Mouse (Mus musculus): ENCODE data around the gene Med18. TPM values are rescaled to one million over a fixed set of nuclear protein-coding genes. Genes with fewer than 3 reads are reported as not detected.

Med18 gene
- polyA plus RNA-seq, 1 experiment from 2014 or later, result 15.2 TPM

DNA sequence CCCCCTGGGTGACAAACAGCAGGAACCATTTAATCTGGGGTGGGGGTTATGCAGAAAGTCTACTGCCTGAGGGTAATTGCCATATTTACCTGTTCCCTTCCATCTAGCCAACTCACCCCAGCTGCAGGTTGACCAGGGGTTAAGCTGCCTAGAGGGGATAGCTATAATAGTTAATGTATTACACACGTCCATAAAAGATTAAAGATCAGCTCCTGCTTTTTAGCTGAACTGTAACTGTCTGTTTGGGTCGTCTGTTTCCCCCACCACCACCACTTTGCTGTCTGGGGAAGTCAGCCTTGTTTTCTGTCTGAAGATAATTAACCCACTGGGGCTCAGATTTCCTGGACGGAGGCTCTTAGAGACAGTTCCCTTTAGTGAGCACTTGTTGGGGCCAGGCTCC lies 6.2 kb upstream of the Med18 start:
- Histone ChIP-seq H3K27me3 (replicated peaks; ENCODE audit: control insufficient read depth, insufficient read depth, low read length) (no peaks in the 10 kb centered on the region), H3K36me3 (ENCODE audit: control insufficient read depth, insufficient read depth, low read length) (no peaks in the 10 kb centered on the region), H3K27ac (ENCODE audit: low read depth, low read length) (no peak overlapping the region), H3K4me1 (ENCODE audit: control insufficient read depth, insufficient read depth, low read depth, low read length) (no peaks in the 10 kb centered on the region), H3K4me3 (ENCODE audit: low read length) (no peak overlapping the region), H3K9ac (ENCODE audit: low read depth, low read length) (no peak overlapping the region), H3K9me3 (ENCODE audit: control insufficient read depth, low read length) (no peaks in the 10 kb centered on the region), H3K4me2 (ENCODE audit: low read length) (no peak overlapping the region)
- 33% methylated on average over 3 of the region's 3 CpGs for WGBS
- ATAC-seq, result no peak

GRCm38 (mm10) chr4:132464255-132464613 lies 513 bp upstream of the Med18 start:
- Histone ChIP-seq H3K36me3 (ENCODE audit: control insufficient read depth, insufficient read depth, low read length) (peaks cover 10% of the 10 kb centered on the region), H3K27me3 (replicated peaks; ENCODE audit: control insufficient read depth, insufficient read depth, low read length) (no peaks in the 10 kb centered on the region), H3K4me2 (ENCODE audit: low read length) (peak overlapping the region; percentile 90), H3K4me3 (ENCODE audit: low read length) (peak overlapping the region; percentile 73), H3K9ac (ENCODE audit: low read depth, low read length) (peak overlapping the region; percentile 72; the same call in 1 of the 2 replicates), H3K27ac (ENCODE audit: low read depth, low read length) (peak overlapping the region; percentile 9; the same call in 1 of the 2 replicates), H3K9me3 (ENCODE audit: control insufficient read depth, low read length) (no peaks in the 10 kb centered on the region), H3K4me1 (ENCODE audit: control insufficient read depth, insufficient read depth, low read depth, low read length) (peaks cover 12% of the 10 kb centered on the region)
- WGBS, result 2% methylated on average over 5 of the region's 5 CpGs
- peak; percentile 14; the same call in 1 of the 2 replicates for ATAC-seq

- 11% methylated on average over 11 of the region's 11 CpGs for WGBS
- peak overlapping the region; percentile 90 for H3K4me2 ChIP-seq (ENCODE audit: low read length)
- no peak overlapping the region for H3K27ac ChIP-seq (ENCODE audit: low read depth, low read length)
- H3K27me3 ChIP-seq (replicated peaks; ENCODE audit: control insufficient read depth, insufficient read depth, low read length), result no peaks in the 10 kb centered on the region
- H3K4me1 ChIP-seq (ENCODE audit: control insufficient read depth, insufficient read depth, low read depth, low read length), result peaks cover 12% of the 10 kb centered on the region
- peaks cover 16% of the 10 kb centered on the region for H3K36me3 ChIP-seq (ENCODE audit: control insufficient read depth, insufficient read depth, low read length)
- peak overlapping the region; percentile 72 for H3K9ac ChIP-seq (ENCODE audit: low read depth, low read length)
- peak overlapping the region; percentile 73 for H3K4me3 ChIP-seq (ENCODE audit: low read length)
- ATAC-seq, result no peak
- H3K9me3 ChIP-seq (ENCODE audit: control insufficient read depth, low read length), result no peaks in the 10 kb centered on the region
Observed at GRCm38 (mm10) chr4:132462836-132463235, 885 bp downstream of the Med18 start.

- no peak overlapping the region for H3K4me3 ChIP-seq (ENCODE audit: low read length)
- no peaks in the 10 kb centered on the region for H3K9me3 ChIP-seq (ENCODE audit: control insufficient read depth, low read length)
- H3K4me1 ChIP-seq (ENCODE audit: control insufficient read depth, insufficient read depth, low read depth, low read length), result peaks cover 12% of the 10 kb centered on the region
- H3K4me2 ChIP-seq (ENCODE audit: low read length), result no peak overlapping the region
- H3K36me3 ChIP-seq (ENCODE audit: control insufficient read depth, insufficient read depth, low read length), result peaks cover 19% of the 10 kb centered on the region
- 90% methylated on average over 8 of the region's 8 CpGs for WGBS
- no peak for ATAC-seq
- no peaks in the 10 kb centered on the region for H3K27me3 ChIP-seq (replicated peaks; ENCODE audit: control insufficient read depth, insufficient read depth, low read length)
- no peak overlapping the region for H3K27ac ChIP-seq (ENCODE audit: low read depth, low read length)
- no peak overlapping the region for H3K9ac ChIP-seq (ENCODE audit: low read depth, low read length)
Observed at GRCm38 (mm10) chr4:132460225-132460624, 3.5 kb downstream of the Med18 start.

DNA sequence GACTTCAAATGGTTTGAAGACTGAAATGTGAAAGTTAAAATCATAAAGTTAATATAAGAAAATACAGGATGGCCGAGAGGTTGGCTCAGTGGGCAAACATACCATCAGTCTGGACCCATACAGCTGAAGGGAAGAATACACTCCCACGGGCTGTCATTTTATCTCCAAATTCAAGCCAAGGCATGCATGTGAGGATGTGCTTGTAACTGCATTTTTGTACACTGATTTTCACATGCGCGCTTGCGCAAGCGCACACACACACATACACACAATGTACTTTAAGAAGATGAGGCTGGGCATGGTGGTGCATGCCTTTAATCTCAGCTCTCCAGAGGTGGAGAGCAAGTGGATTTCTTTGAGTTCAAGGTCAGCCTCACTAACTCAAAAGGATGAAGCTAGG lies 8.2 kb downstream of the Med18 start:
- no peak overlapping the region for H3K4me3 ChIP-seq (ENCODE audit: low read length)
- no peak overlapping the region for H3K9ac ChIP-seq (ENCODE audit: low read depth, low read length)
- ATAC-seq, result no peak
- peaks cover 19% of the 10 kb centered on the region for H3K36me3 ChIP-seq (ENCODE audit: control insufficient read depth, insufficient read depth, low read length)
- H3K27me3 ChIP-seq (replicated peaks; ENCODE audit: control insufficient read depth, insufficient read depth, low read length), result no peaks in the 10 kb centered on the region
- H3K4me2 ChIP-seq (ENCODE audit: low read length), result no peak overlapping the region
- no peaks in the 10 kb centered on the region for H3K4me1 ChIP-seq (ENCODE audit: control insufficient read depth, insufficient read depth, low read depth, low read length)
- no peaks in the 10 kb centered on the region for H3K9me3 ChIP-seq (ENCODE audit: control insufficient read depth, low read length)
- no peak overlapping the region for H3K27ac ChIP-seq (ENCODE audit: low read depth, low read length)
- WGBS, result 93% methylated on average over 6 of the region's 6 CpGs

DNA sequence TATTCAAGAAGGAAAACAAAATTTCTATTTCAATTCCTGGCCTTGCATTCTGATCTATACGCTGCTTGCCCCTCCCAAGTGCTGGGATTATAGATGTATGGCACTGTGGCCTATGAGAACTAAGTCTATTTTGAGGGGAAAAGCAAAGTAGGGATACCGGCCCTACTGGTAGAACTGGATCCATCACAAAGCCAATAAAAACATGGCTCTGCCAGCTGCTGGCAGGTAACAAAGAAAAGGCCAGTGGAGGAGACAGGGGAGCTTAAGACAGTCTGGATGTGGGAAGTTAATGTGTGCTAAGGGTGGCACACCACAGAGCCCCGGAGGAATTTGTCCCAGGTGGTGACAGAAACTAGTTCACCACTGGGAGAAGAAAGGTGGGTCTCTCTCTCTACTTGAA lies 8.6 kb downstream of the Med18 start:
- Histone ChIP-seq H3K27me3 (replicated peaks; ENCODE audit: control insufficient read depth, insufficient read depth, low read length) (no peaks in the 10 kb centered on the region), H3K27ac (ENCODE audit: low read depth, low read length) (no peak overlapping the region), H3K4me3 (ENCODE audit: low read length) (no peak overlapping the region), H3K4me1 (ENCODE audit: control insufficient read depth, insufficient read depth, low read depth, low read length) (no peaks in the 10 kb centered on the region), H3K36me3 (ENCODE audit: control insufficient read depth, insufficient read depth, low read length) (peaks cover 16% of the 10 kb centered on the region), H3K4me2 (ENCODE audit: low read length) (no peak overlapping the region), H3K9me3 (ENCODE audit: control insufficient read depth, low read length) (no peaks in the 10 kb centered on the region), H3K9ac (ENCODE audit: low read depth, low read length) (no peak overlapping the region)
- 82% methylated on average over 3 of the region's 3 CpGs for WGBS
- no peak for ATAC-seq

DNA sequence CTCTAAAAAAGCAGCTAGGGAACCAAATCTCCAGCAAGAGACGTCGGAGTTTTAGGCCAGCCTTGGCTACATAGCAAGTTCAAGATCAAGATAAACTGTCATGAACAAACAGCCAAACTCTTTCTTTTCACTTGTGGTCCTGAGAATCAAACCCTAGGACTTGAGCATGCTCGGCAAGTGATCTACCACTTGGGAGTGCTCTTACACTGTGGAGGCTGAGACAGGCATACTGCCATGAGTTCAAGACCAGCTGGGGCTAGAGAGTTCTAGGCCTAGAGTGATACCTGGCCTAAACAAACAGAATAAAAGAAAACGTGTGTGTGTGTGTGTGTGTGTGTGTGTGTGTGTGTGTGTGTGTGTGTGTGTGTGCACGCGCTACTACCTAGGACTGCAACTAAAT lies 9.5 kb downstream of the Med18 start:
- 84% methylated on average over 4 of the region's 6 CpGs for WGBS
- no peaks in the 10 kb centered on the region for H3K9me3 ChIP-seq (ENCODE audit: control insufficient read depth, low read length)
- no peaks in the 10 kb centered on the region for H3K4me1 ChIP-seq (ENCODE audit: control insufficient read depth, insufficient read depth, low read depth, low read length)
- peaks cover 8% of the 10 kb centered on the region for H3K36me3 ChIP-seq (ENCODE audit: control insufficient read depth, insufficient read depth, low read length)
- no peak overlapping the region for H3K27ac ChIP-seq (ENCODE audit: low read depth, low read length)
- no peak overlapping the region for H3K9ac ChIP-seq (ENCODE audit: low read depth, low read length)
- no peak for ATAC-seq
- H3K27me3 ChIP-seq (replicated peaks; ENCODE audit: control insufficient read depth, insufficient read depth, low read length), result no peaks in the 10 kb centered on the region
- H3K4me2 ChIP-seq (ENCODE audit: low read length), result no peak overlapping the region
- H3K4me3 ChIP-seq (ENCODE audit: low read length), result no peak overlapping the region

DNA sequence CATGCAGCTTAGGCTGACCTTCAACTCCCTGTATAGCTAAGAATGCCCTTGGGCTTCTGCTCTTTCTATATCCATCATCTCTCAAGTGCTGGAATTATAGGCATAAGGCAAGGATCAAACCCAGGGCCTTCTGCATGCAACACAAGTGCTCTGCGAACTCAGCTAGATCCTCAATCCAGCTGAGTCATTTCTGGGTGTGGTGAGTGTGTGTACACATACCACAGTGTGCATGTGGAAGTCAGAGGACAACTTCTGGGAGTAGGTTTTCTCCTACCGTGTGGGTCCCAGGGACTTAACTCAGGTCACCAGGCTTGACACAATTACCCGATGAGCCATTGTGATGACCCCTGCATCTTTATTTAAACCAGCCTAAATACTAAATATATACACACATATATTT lies 13.9 kb downstream of the Med18 start:
- H3K4me2 ChIP-seq (ENCODE audit: low read length), result no peak overlapping the region
- H3K27me3 ChIP-seq (replicated peaks; ENCODE audit: control insufficient read depth, insufficient read depth, low read length), result no peaks in the 10 kb centered on the region
- no peak overlapping the region for H3K9ac ChIP-seq (ENCODE audit: low read depth, low read length)
- no peak overlapping the region for H3K27ac ChIP-seq (ENCODE audit: low read depth, low read length)
- H3K4me1 ChIP-seq (ENCODE audit: control insufficient read depth, insufficient read depth, low read depth, low read length), result no peaks in the 10 kb centered on the region
- ATAC-seq, result no peak
- H3K9me3 ChIP-seq (ENCODE audit: control insufficient read depth, low read length), result no peaks in the 10 kb centered on the region
- no peak overlapping the region for H3K4me3 ChIP-seq (ENCODE audit: low read length)
- no peaks in the 10 kb centered on the region for H3K36me3 ChIP-seq (ENCODE audit: control insufficient read depth, insufficient read depth, low read length)
- WGBS, result 98% methylated on average over 3 of the region's 3 CpGs

GRCm38 (mm10) chr4:132446105-132446504 lies 17.6 kb downstream of the Med18 start:
- Histone ChIP-seq H3K36me3 (ENCODE audit: control insufficient read depth, insufficient read depth, low read length) (no peaks in the 10 kb centered on the region), H3K4me1 (ENCODE audit: control insufficient read depth, insufficient read depth, low read depth, low read length) (no peaks in the 10 kb centered on the region), H3K9me3 (ENCODE audit: control insufficient read depth, low read length) (no peaks in the 10 kb centered on the region), H3K27me3 (replicated peaks; ENCODE audit: control insufficient read depth, insufficient read depth, low read length) (no peaks in the 10 kb centered on the region), H3K9ac (ENCODE audit: low read depth, low read length) (no peak overlapping the region), H3K27ac (ENCODE audit: low read depth, low read length) (no peak overlapping the region), H3K4me2 (ENCODE audit: low read length) (no peak overlapping the region), H3K4me3 (ENCODE audit: low read length) (no peak overlapping the region)
- ATAC-seq, result no peak
- 85% methylated on average over 12 of the region's 12 CpGs for WGBS

DNA sequence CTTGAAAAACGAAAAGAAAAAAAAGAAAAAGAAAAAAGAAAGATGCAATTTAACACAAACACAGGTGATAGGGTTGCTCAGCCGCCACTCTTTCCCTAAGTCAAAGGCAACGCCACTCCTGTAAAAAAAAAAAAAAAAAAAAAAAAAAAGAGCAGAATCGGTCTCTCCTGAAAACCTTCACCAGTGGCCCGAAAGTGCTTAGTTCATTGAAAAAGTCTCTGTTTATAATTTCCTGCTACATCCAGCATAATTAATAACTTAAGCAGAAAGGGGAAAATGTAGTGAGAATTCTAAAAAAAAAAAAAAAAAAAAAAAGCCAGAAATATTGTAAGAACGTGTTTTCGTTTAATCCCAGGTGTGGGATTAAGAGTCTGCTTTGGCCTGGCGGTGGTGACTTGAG lies 19.2 kb downstream of the Med18 start:
- no peak overlapping the region for H3K9ac ChIP-seq (ENCODE audit: low read depth, low read length)
- H3K36me3 ChIP-seq (ENCODE audit: control insufficient read depth, insufficient read depth, low read length), result no peaks in the 10 kb centered on the region
- H3K4me3 ChIP-seq (ENCODE audit: low read length), result no peak overlapping the region
- no peak overlapping the region for H3K27ac ChIP-seq (ENCODE audit: low read depth, low read length)
- no peaks in the 10 kb centered on the region for H3K4me1 ChIP-seq (ENCODE audit: control insufficient read depth, insufficient read depth, low read depth, low read length)
- no peak for ATAC-seq
- 86% methylated on average over 8 of the region's 8 CpGs for WGBS
- no peaks in the 10 kb centered on the region for H3K9me3 ChIP-seq (ENCODE audit: control insufficient read depth, low read length)
- H3K4me2 ChIP-seq (ENCODE audit: low read length), result no peak overlapping the region
- H3K27me3 ChIP-seq (replicated peaks; ENCODE audit: control insufficient read depth, insufficient read depth, low read length), result no peaks in the 10 kb centered on the region
